Mouse (Mus musculus) liver, adult 2 months (tissue): ENCODE data around the gene Kpnb1.

Experiments used
- CTCF ChIP-seq: fragments of 200-500 bp; IDR thresholded peaks from 2 replicates; pipeline ENCODE4 v1.5.1; 2011; ENCODE audit warnings: low read depth, low read length, control low read depth
- POLR2A ChIP-seq: fragments of 200-500 bp; IDR thresholded peaks from 2 replicates; pipeline ENCODE4 v1.6.1; 2011; ENCODE audit warnings: low read length, control low read depth; ENCODE audit not compliant: insufficient read depth; ENCODE audit errors: extremely low read depth

DNA sequence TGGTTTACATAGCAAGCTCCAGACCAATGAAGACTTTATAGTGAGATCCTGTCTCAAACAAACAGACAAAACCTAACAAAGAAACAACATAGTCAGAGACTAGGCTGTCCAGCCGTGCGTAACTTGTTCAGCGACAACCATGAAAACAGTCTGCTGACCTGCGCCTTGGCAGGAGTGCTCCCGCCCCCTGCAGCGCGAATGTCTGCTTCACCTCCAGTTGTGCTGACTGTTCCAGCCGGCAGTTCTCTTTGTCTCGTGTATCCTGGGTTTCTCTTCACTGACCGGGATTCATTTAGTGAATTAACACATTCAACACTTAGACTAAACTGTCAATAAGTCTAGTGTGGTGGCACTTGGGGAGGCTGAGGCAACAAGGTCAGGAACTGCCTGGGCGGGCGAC, 8.9 kb upstream of the Kpnb1 start:
- no peak for TF ChIP-seq POLR2A
- no peak for TF ChIP-seq CTCF
